ENCODE assay signal across 15 mouse cellular contexts in the genomic region with DNA sequence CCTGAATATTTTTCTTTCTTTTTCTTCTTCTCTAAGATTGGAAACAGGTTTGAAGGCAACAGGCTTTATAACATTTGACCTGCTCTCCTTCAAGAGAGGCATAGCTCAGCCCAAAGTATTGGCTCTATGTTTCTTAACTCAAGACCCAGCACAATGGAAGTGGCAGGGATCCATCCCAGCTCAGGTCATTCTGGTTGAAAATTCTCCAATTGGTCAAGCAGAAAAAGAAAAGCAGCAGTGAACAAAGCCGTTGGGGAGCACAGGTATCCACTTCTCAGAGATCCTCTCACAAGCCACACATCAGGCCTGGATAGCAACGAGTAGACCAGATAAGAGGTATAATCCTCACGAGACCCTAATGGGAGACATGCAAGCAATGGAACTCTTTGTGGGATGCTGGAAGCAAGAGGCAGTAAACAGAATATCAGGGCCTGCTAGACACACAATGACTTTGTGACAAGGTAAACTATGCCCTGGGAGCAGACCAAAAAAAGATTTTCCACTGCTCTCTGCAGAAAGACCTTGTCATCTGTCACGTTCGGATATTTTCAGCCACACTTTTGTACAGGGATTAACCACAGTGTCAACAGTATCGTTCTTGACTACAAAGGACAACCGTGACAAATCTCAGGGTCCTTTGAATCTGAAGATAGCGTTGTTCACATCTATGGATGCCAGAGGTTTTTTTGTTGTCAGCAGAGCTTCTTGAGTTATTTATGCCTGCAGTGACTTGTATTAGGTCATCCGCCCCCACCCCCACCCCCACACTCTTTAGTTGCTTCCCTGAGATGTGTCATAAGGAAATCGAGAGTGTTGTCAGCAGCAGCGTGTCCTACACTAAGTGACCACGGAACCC. TPM values are rescaled to one million over a fixed set of nuclear protein-coding genes. Genes with fewer than 3 reads are reported as not detected.
DNase-seq lines count a peak whose midpoint lies in the region; ATAC-seq lines count a peak whose summit lies in the region.
"Had no signal": no experiment of that assay in that cellular context is flagged by ENCODE, and none has a peak within 500 bp of the region (broad histone marks: within the 10 kb centered on the region; RNA-seq: fewer than 3 reads in every experiment).

No protein-coding gene starts in this region.

- WGBS in hindbrain, embryonic 12.5 days = 43% methylated on average over 12 of the region's 12 CpGs
- WGBS in hindbrain, embryonic 10.5 days = 49% methylated on average over 12 of the region's 12 CpGs

- H3K27me3 ChIP-seq in hindbrain, embryonic 12.5 days = peaks cover 3% of the 10 kb centered on the region; the same call in 1 of the 2 replicates
- H3K27me3 ChIP-seq in hindbrain, embryonic 10.5 days (ENCODE audit: insufficient read depth, poor library complexity, severe bottlenecking) = no peaks in the 10 kb centered on the region
- H3K27me3 ChIP-seq: liver, embryonic 12.5 days had no signal

- no peak overlapping the region for H3K4me2 ChIP-seq in hindbrain, embryonic 12.5 days (replicated peaks)
- H3K4me2 ChIP-seq: liver, embryonic 12.5 days had no signal

- ATAC-seq in hindbrain, embryonic 12.5 days (ENCODE audit: low FRiP score) = peak; percentile 46; the same call in 1 of the 2 replicates
- ATAC-seq: forebrain, postnatal 0 days; liver, embryonic 12.5 days; lung, postnatal 0 days had no signal

- no peak overlapping the region for H3K4me3 ChIP-seq in hindbrain, embryonic 12.5 days
- H3K4me3 ChIP-seq in hindbrain, embryonic 10.5 days = no peak overlapping the region
- H3K4me3 ChIP-seq: liver, embryonic 12.5 days had no signal

- H3K27ac ChIP-seq in hindbrain, embryonic 12.5 days = no peak overlapping the region
- no peak overlapping the region for H3K27ac ChIP-seq in hindbrain, embryonic 10.5 days
- H3K27ac ChIP-seq: liver, embryonic 12.5 days had no signal

- no peak for DNase-seq in hindbrain, embryonic 10.5 days (ENCODE audit: low spot score)
- DNase-seq in A20 (ENCODE audit: low read depth, low spot score) (peak; percentile 15), adipocyte (ENCODE audit: low spot score) (no peak)
- DNase-seq in heart, adult 8-10 months (ENCODE audit: low spot score) = peak; percentile 36
- DNase-seq in heart, postnatal 4 days = peak; percentile 33
- no peak for DNase-seq in thymus, postnatal 10 days (ENCODE audit: low spot score in 2 of 2)
- DNase-seq in right cerebral cortex, postnatal 4 days = no peak
- DNase-seq: cerebellum, postnatal 36 days; forebrain, postnatal 0 days; gastrocnemius, postnatal 25 days; right cerebral cortex, postnatal 14 days; thymus, postnatal 14 days had no signal

- no peaks in the 10 kb centered on the region for H3K9me3 ChIP-seq in hindbrain, embryonic 12.5 days (replicated peaks)
- no peaks in the 10 kb centered on the region for H3K9me3 ChIP-seq in hindbrain, embryonic 10.5 days
- H3K9me3 ChIP-seq: liver, embryonic 12.5 days had no signal

- H3K36me3 ChIP-seq in hindbrain, embryonic 12.5 days = no peaks in the 10 kb centered on the region
- H3K36me3 ChIP-seq in hindbrain, embryonic 10.5 days = no peaks in the 10 kb centered on the region
- H3K36me3 ChIP-seq: liver, embryonic 12.5 days had no signal

- 0 out of 2 replicates have a peak, but pooled peaks cover 5% of the 10 kb centered on the region for H3K4me1 ChIP-seq in hindbrain, embryonic 12.5 days
- peaks cover 40% of the 10 kb centered on the region for H3K4me1 ChIP-seq in hindbrain, embryonic 10.5 days (replicated peaks)
- H3K4me1 ChIP-seq: liver, embryonic 12.5 days had no signal

- no peak overlapping the region for H3K9ac ChIP-seq in hindbrain, embryonic 12.5 days
- H3K9ac ChIP-seq: forebrain, postnatal 0 days; liver, embryonic 12.5 days had no signal

RNA-seq across cellular contexts. Expression of a gene that starts 54.7 kb away (rescaled TPM):
- polyA plus RNA-seq in hindbrain, embryonic 12.5 days (2016; fragmentation: Nextera tagmentation; extraction: Ambion mirVana) = 1.5 and 1.6 TPM in 2 replicates
- polyA plus RNA-seq in hindbrain, embryonic 10.5 days (2016; fragmentation: Nextera tagmentation; extraction: Ambion mirVana) = 0.61 and 0.90 TPM in 2 replicates
- not detected for total RNA-seq in heart, adult 8-10 months (2022)
- not detected for total RNA-seq in heart, postnatal 4 days (2021)
- total RNA-seq: gastrocnemius, postnatal 25 days had no signal

Comparison
In these comparisons a context has a peak if more than half of its experiments do, and no peak if none do; other contexts are left out.
1. DNase-seq: peak in A20 (single experiment), heart, adult 8-10 months (single experiment) and heart, postnatal 4 days (single experiment); none in hindbrain, embryonic 10.5 days (single experiment), thymus, postnatal 10 days (0 of 2), right cerebral cortex, postnatal 4 days (single experiment) and adipocyte (single experiment).